Mouse (Mus musculus): ENCODE results near the gene Aym1. TPM values are rescaled to one million over a fixed set of nuclear protein-coding genes. Genes with fewer than 3 reads are reported as not detected.

The Aym1 gene
- polyA plus RNA-seq, 1 experiment from 2014 or later = not detected

- H3K27me3 ChIP-seq (replicated peaks; ENCODE audit: control insufficient read depth, insufficient read depth, low read length) = no peaks in the 10 kb centered on the region
- H3K36me3 ChIP-seq (ENCODE audit: control insufficient read depth, insufficient read depth, low read length) = no peaks in the 10 kb centered on the region
- H3K4me3 ChIP-seq (ENCODE audit: low read depth, low read length) = no peak overlapping the region
- no peak overlapping the region for H3K27ac ChIP-seq (ENCODE audit: low read depth, low read length)
- DNase-seq (ENCODE audit: low spot score) = peak; percentile 64
- whole genome bisulfite sequencing = 32% methylated on average over 3 of the region's 3 CpGs
- no peak overlapping the region for H3K9ac ChIP-seq (ENCODE audit: low read length)
- no peak for ATAC-seq
- H3K9me3 ChIP-seq (replicated peaks; ENCODE audit: control insufficient read depth, low read length) = no peaks in the 10 kb centered on the region
- H3K4me2 ChIP-seq (ENCODE audit: low read length) = no peak overlapping the region
- peaks cover 9% of the 10 kb centered on the region for H3K4me1 ChIP-seq (ENCODE audit: control insufficient read depth, insufficient read depth, low read length)
These were observed 18.7 kb downstream of the Aym1 start for GRCm38 (mm10) chr5:113375783-113376182.

- H3K36me3 ChIP-seq (ENCODE audit: control insufficient read depth, insufficient read depth, low read length) = no peaks in the 10 kb centered on the region
- no peak overlapping the region for H3K27ac ChIP-seq (ENCODE audit: low read depth, low read length)
- WGBS = 80% methylated on average over 1 of the region's 1 CpGs
- DNase-seq (ENCODE audit: low spot score) = no peak
- H3K9ac ChIP-seq (ENCODE audit: low read length) = no peak overlapping the region
- H3K4me3 ChIP-seq (ENCODE audit: low read depth, low read length) = no peak overlapping the region
- H3K4me2 ChIP-seq (ENCODE audit: low read length) = no peak overlapping the region
- H3K9me3 ChIP-seq (replicated peaks; ENCODE audit: control insufficient read depth, low read length) = no peaks in the 10 kb centered on the region
- H3K27me3 ChIP-seq (replicated peaks; ENCODE audit: control insufficient read depth, insufficient read depth, low read length) = no peaks in the 10 kb centered on the region
- ATAC-seq = no peak
- H3K4me1 ChIP-seq (ENCODE audit: control insufficient read depth, insufficient read depth, low read length) = peaks cover 9% of the 10 kb centered on the region
These were observed 19.2 kb downstream of the Aym1 start for GRCm38 (mm10) chr5:113376292-113376691.

- no peaks in the 10 kb centered on the region for H3K27me3 ChIP-seq (replicated peaks; ENCODE audit: control insufficient read depth, insufficient read depth, low read length)
- WGBS = 78% methylated on average over 5 of the region's 5 CpGs
- no peaks in the 10 kb centered on the region for H3K36me3 ChIP-seq (ENCODE audit: control insufficient read depth, insufficient read depth, low read length)
- no peak overlapping the region for H3K27ac ChIP-seq (ENCODE audit: low read depth, low read length)
- no peak overlapping the region for H3K4me3 ChIP-seq (ENCODE audit: low read depth, low read length)
- DNase-seq (ENCODE audit: low spot score) (no peak), ATAC-seq (no peak)
- H3K9ac ChIP-seq (ENCODE audit: low read length) = no peak overlapping the region
- H3K4me1 ChIP-seq (ENCODE audit: control insufficient read depth, insufficient read depth, low read length) = no peaks in the 10 kb centered on the region
- H3K4me2 ChIP-seq (ENCODE audit: low read length) = no peak overlapping the region
- no peaks in the 10 kb centered on the region for H3K9me3 ChIP-seq (replicated peaks; ENCODE audit: control insufficient read depth, low read length)
These were observed 22.3 kb downstream of the Aym1 start for GRCm38 (mm10) chr5:113379416-113379815.

- H3K27me3 ChIP-seq (replicated peaks; ENCODE audit: control insufficient read depth, insufficient read depth, low read length) = no peaks in the 10 kb centered on the region
- no peaks in the 10 kb centered on the region for H3K4me1 ChIP-seq (ENCODE audit: control insufficient read depth, insufficient read depth, low read length)
- H3K9ac ChIP-seq (ENCODE audit: low read length) = no peak overlapping the region
- DNase-seq (ENCODE audit: low spot score) (no peak), ATAC-seq (no peak)
- no peaks in the 10 kb centered on the region for H3K36me3 ChIP-seq (ENCODE audit: control insufficient read depth, insufficient read depth, low read length)
- H3K27ac ChIP-seq (ENCODE audit: low read depth, low read length) = no peak overlapping the region
- WGBS = 89% methylated on average over 8 of the region's 8 CpGs
- no peak overlapping the region for H3K4me3 ChIP-seq (ENCODE audit: low read depth, low read length)
- no peak overlapping the region for H3K4me2 ChIP-seq (ENCODE audit: low read length)
- no peaks in the 10 kb centered on the region for H3K9me3 ChIP-seq (replicated peaks; ENCODE audit: control insufficient read depth, low read length)
These were observed 23.5 kb downstream of the Aym1 start for GRCm38 (mm10) chr5:113380553-113380952.

GRCm38 (mm10) chr5:113382580-113382979, 25.5 kb downstream of the Aym1 start:
- Histone ChIP-seq H3K9me3 (replicated peaks; ENCODE audit: control insufficient read depth, low read length) (no peaks in the 10 kb centered on the region), H3K36me3 (ENCODE audit: control insufficient read depth, insufficient read depth, low read length) (no peaks in the 10 kb centered on the region), H3K9ac (ENCODE audit: low read length) (no peak overlapping the region), H3K4me2 (ENCODE audit: low read length) (no peak overlapping the region), H3K4me3 (ENCODE audit: low read depth, low read length) (no peak overlapping the region), H3K4me1 (ENCODE audit: control insufficient read depth, insufficient read depth, low read length) (no peaks in the 10 kb centered on the region), H3K27ac (ENCODE audit: low read depth, low read length) (no peak overlapping the region), H3K27me3 (replicated peaks; ENCODE audit: control insufficient read depth, insufficient read depth, low read length) (no peaks in the 10 kb centered on the region)
- DNase-seq (ENCODE audit: low spot score) (no peak), ATAC-seq (no peak)
- WGBS = 8% methylated on average over 4 of the region's 4 CpGs

- no peaks in the 10 kb centered on the region for H3K9me3 ChIP-seq (replicated peaks; ENCODE audit: control insufficient read depth, low read length)
These were observed 36.7 kb downstream of the Aym1 start for GRCm38 (mm10) chr5:113393766-113394165.

GRCm38 (mm10) chr5:113396286-113396934, 39.3 kb downstream of the Aym1 start:
- H3K36me3 ChIP-seq (ENCODE audit: control insufficient read depth, insufficient read depth, low read length) = no peaks in the 10 kb centered on the region
- H3K4me1 ChIP-seq (ENCODE audit: control insufficient read depth, insufficient read depth, low read length) = no peaks in the 10 kb centered on the region
- no peaks in the 10 kb centered on the region for H3K27me3 ChIP-seq (replicated peaks; ENCODE audit: control insufficient read depth, insufficient read depth, low read length)
- DNase-seq (ENCODE audit: low spot score) = no peak
- no peak overlapping the region for H3K4me3 ChIP-seq (ENCODE audit: low read depth, low read length)
- WGBS = 54% methylated on average over 17 of the region's 17 CpGs
- no peak overlapping the region for H3K4me2 ChIP-seq (ENCODE audit: low read length)
- no peak overlapping the region for H3K9ac ChIP-seq (ENCODE audit: low read length)
- no peak overlapping the region for H3K27ac ChIP-seq (ENCODE audit: low read depth, low read length)
- H3K9me3 ChIP-seq (replicated peaks; ENCODE audit: control insufficient read depth, low read length) = 0 out of 2 replicates have a peak, but pooled peaks cover 4% of the 10 kb centered on the region
- no peak for ATAC-seq

More at GRCm38 (mm10) chr5:113393766-113394165, 36.7 kb downstream of the Aym1 start:
- H3K36me3 ChIP-seq (ENCODE audit: control insufficient read depth, insufficient read depth, low read length) = no peaks in the 10 kb centered on the region
- no peak overlapping the region for H3K27ac ChIP-seq (ENCODE audit: low read depth, low read length)
- no peak overlapping the region for H3K4me2 ChIP-seq (ENCODE audit: low read length)
- 48% methylated on average over 8 of the region's 8 CpGs for WGBS
- H3K4me1 ChIP-seq (ENCODE audit: control insufficient read depth, insufficient read depth, low read length) = no peaks in the 10 kb centered on the region
- ATAC-seq = no peak
- H3K9ac ChIP-seq (ENCODE audit: low read length) = no peak overlapping the region
- no peaks in the 10 kb centered on the region for H3K27me3 ChIP-seq (replicated peaks; ENCODE audit: control insufficient read depth, insufficient read depth, low read length)
- no peak for DNase-seq (ENCODE audit: low spot score)
- H3K4me3 ChIP-seq (ENCODE audit: low read depth, low read length) = no peak overlapping the region

- no peak for ATAC-seq
- Histone ChIP-seq H3K9ac (ENCODE audit: low read length) (no peak overlapping the region), H3K27ac (ENCODE audit: low read depth, low read length) (no peak overlapping the region), H3K9me3 (replicated peaks; ENCODE audit: control insufficient read depth, low read length) (0 out of 2 replicates have a peak, but pooled peaks cover 4% of the 10 kb centered on the region), H3K4me2 (ENCODE audit: low read length) (no peak overlapping the region), H3K36me3 (ENCODE audit: control insufficient read depth, insufficient read depth, low read length) (no peaks in the 10 kb centered on the region), H3K27me3 (replicated peaks; ENCODE audit: control insufficient read depth, insufficient read depth, low read length) (no peaks in the 10 kb centered on the region), H3K4me3 (ENCODE audit: low read depth, low read length) (no peak overlapping the region), H3K4me1 (ENCODE audit: control insufficient read depth, insufficient read depth, low read length) (no peaks in the 10 kb centered on the region)
- no peak for DNase-seq (ENCODE audit: low spot score)
- WGBS = 89% methylated on average over 17 of the region's 17 CpGs
These were observed 40.6 kb downstream of the Aym1 start for GRCm38 (mm10) chr5:113397443-113398317.

GRCm38 (mm10) chr5:113402702-113403101, 45.6 kb downstream of the Aym1 start:
- H3K9ac ChIP-seq (ENCODE audit: low read length) = no peak overlapping the region
- no peak for ATAC-seq
- no peak overlapping the region for H3K4me2 ChIP-seq (ENCODE audit: low read length)
- no peaks in the 10 kb centered on the region for H3K27me3 ChIP-seq (replicated peaks; ENCODE audit: control insufficient read depth, insufficient read depth, low read length)
- H3K9me3 ChIP-seq (replicated peaks; ENCODE audit: control insufficient read depth, low read length) = 0 out of 2 replicates have a peak, but pooled peaks cover 4% of the 10 kb centered on the region
- DNase-seq (ENCODE audit: low spot score) = no peak
- H3K27ac ChIP-seq (ENCODE audit: low read depth, low read length) = no peak overlapping the region
- no peaks in the 10 kb centered on the region for H3K4me1 ChIP-seq (ENCODE audit: control insufficient read depth, insufficient read depth, low read length)
- H3K4me3 ChIP-seq (ENCODE audit: low read depth, low read length) = no peak overlapping the region
- WGBS = 84% methylated on average over 11 of the region's 11 CpGs
- H3K36me3 ChIP-seq (ENCODE audit: control insufficient read depth, insufficient read depth, low read length) = no peaks in the 10 kb centered on the region

Data from forebrain, embryonic 14.5 days (tissue).